Comparison of ENCODE assay signal across 16 mouse cellular contexts in the genomic region with DNA sequence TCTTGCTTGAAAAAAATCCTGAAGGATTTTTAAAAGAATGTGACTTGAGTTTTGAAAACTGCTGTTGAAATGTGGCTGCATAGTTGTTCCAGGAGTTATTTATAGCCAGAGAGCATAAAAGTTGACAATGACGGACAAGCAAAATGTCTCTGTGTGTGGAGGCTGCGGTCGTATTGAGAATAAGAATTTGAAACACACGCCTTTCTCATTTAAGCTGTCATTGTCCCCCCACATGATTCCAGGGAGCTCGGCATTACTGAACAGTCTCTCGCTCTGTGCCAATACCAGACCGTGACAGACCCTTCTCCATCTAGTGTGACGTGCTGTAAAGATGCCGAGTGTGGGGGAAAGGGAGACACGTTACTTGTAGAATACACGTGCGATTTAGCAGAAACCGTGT.
A peak's percentile ranks its signal among the peaks of the same experiment; 100 is the strongest.
DNase-seq lines count a peak whose midpoint lies in the region; ATAC-seq and TF ChIP-seq lines count a peak whose summit lies in the region.
"Had no signal": no experiment of that assay in that cellular context is flagged by ENCODE, and none has a peak within 500 bp of the region (broad histone marks: within the 10 kb centered on the region; RNA-seq: fewer than 3 reads in every experiment).

No protein-coding gene starts in this region.

- no peaks in the 10 kb centered on the region for H3K79me2 ChIP-seq in heart, adult 2 months (replicated peaks; ENCODE audit: control insufficient read depth, insufficient read depth, low read length)

- peak in 1 of 2 experiments; percentile 26 for DNase-seq in heart, adult 2 months
- no peak for DNase-seq in heart, postnatal 25 days (ENCODE audit: low spot score)
- DNase-seq in lung, postnatal 36 days = no peak
- peak; percentile 15 for DNase-seq in mesoderm, embryonic 11.5 days (ENCODE audit: low read depth, low spot score)
- no peak for DNase-seq in retina, embryonic 14.5 days (ENCODE audit: low spot score)
- DNase-seq: cerebellum, postnatal 14 days; gastrocnemius, postnatal 10 days; kidney, adult 8-10 months; lung, adult 18-20 months; thymus, adult 18-20 months had no signal

- H3K4me1 ChIP-seq in heart, adult 2 months (ENCODE audit: control insufficient read depth, insufficient read depth, low read length) = peaks cover 2% of the 10 kb centered on the region; the same call in 1 of the 2 replicates
- no peaks in the 10 kb centered on the region for H3K4me1 ChIP-seq in lung, embryonic 16.5 days (replicated peaks; ENCODE audit: control insufficient read depth, insufficient read depth, low read length)
- peaks cover 7% of the 10 kb centered on the region; the same call in 1 of the 2 replicates for H3K4me1 ChIP-seq in embryonic fibroblast, embryonic 13.5 days (ENCODE audit: control insufficient read depth, insufficient read depth, low read length)

- no peaks in the 10 kb centered on the region for H3K27me3 ChIP-seq in heart, adult 2 months (ENCODE audit: control insufficient read depth, insufficient read depth, low read length)
- no peaks in the 10 kb centered on the region for H3K27me3 ChIP-seq in lung, embryonic 16.5 days (ENCODE audit: control insufficient read depth, insufficient read depth, low read depth, low read length)
- H3K27me3 ChIP-seq: Patski had no signal

- 0 out of 2 replicates have a peak, but pooled peaks have one; percentile 17 for ATAC-seq in lung, embryonic 16.5 days (ENCODE audit: low read depth)
- ATAC-seq: activated CD4-positive, CD25-positive, alpha-beta regulatory T cell, adult 4 months; forebrain, embryonic 16.5 days; midbrain, embryonic 16.5 days; Patski had no signal

- no peak for TF ChIP-seq EP300 in heart, adult 2 months (IDR thresholded peaks at IDR 0.05; ENCODE audit: insufficient read depth, low read depth, low read length)

- H3K27ac ChIP-seq in heart, adult 2 months = peak overlapping the region; percentile 45
- H3K27ac ChIP-seq in lung, embryonic 16.5 days (ENCODE audit: low read length) = no peak overlapping the region
- H3K27ac ChIP-seq in embryonic fibroblast, embryonic 13.5 days (ENCODE audit: insufficient read depth, low read length) = 0 out of 2 replicates have a peak overlapping the region, but pooled peaks have one; percentile 1

- WGBS in heart, adult 2 months = 48% methylated on average over 13 of the region's 13 CpGs
- WGBS in lung, embryonic 16.5 days = 59% methylated on average over 13 of the region's 13 CpGs

- H3K4me3 ChIP-seq in heart, adult 2 months = peak overlapping the region; percentile 25; the same call in 1 of the 2 replicates
- no peak overlapping the region for H3K4me3 ChIP-seq in lung, embryonic 16.5 days (ENCODE audit: low read length)
- no peak overlapping the region for H3K4me3 ChIP-seq in embryonic fibroblast, embryonic 13.5 days (ENCODE audit: insufficient read depth, low read length)

- no peak for TF ChIP-seq POLR2A in heart, adult 2 months (IDR thresholded peaks at IDR 0.05; ENCODE audit: insufficient read depth, low read depth, low read length)
- TF ChIP-seq POLR2A in embryonic fibroblast, embryonic 13.5 days (IDR thresholded peaks at IDR 0.05; ENCODE audit: low read depth, low read length) = no peak

- no peaks in the 10 kb centered on the region for H3K9me3 ChIP-seq in lung, embryonic 16.5 days (ENCODE audit: control insufficient read depth, low read length)

- intact Hi-C loops in heart, adult 2 months (cut with DNase I) = no loop called here
- intact Hi-C loops in heart, postnatal 25 days (cut with DNase I) = no loop called here

- peak overlapping the region; percentile 1; the same call in 1 of the 2 replicates for H3K9ac ChIP-seq in heart, adult 2 months (ENCODE audit: low read depth, low read length)
- no peak overlapping the region for H3K9ac ChIP-seq in lung, embryonic 16.5 days (ENCODE audit: low read length)

- H3K36me3 ChIP-seq in heart, adult 2 months (ENCODE audit: control insufficient read depth, insufficient read depth, low read length) = peaks cover 2% of the 10 kb centered on the region
- no peaks in the 10 kb centered on the region for H3K36me3 ChIP-seq in lung, embryonic 16.5 days (ENCODE audit: control insufficient read depth, insufficient read depth, low read length)

- H3K4me2 ChIP-seq in lung, embryonic 16.5 days (ENCODE audit: low read depth, low read length) = 0 out of 2 replicates have a peak overlapping the region, but pooled peaks have one; percentile 8

- no peak for TF ChIP-seq CTCF in heart, adult 2 months (IDR thresholded peaks at IDR 0.05)
- TF ChIP-seq CTCF in embryonic fibroblast, embryonic 13.5 days (IDR thresholded peaks at IDR 0.05; ENCODE audit: borderline replicate concordance, insufficient read depth, low read length) = no peak
